Comparison of ENCODE assay signal across 13 mouse cellular contexts in genomic region chr3:95931471-95931870, GRCm38 (mm10). TPM values are rescaled to one million over a fixed set of nuclear protein-coding genes. Genes with fewer than 3 reads are reported as not detected.
A peak's percentile ranks its signal among the peaks of the same experiment; 100 is the strongest.
DNase-seq lines count a peak whose midpoint lies in the region; ATAC-seq lines count a peak whose summit lies in the region.
"Had no signal": no experiment of that assay in that cellular context is flagged by ENCODE, and none has a peak within 500 bp of the region (broad histone marks: within the 10 kb centered on the region; RNA-seq: fewer than 3 reads in every experiment).

No protein-coding gene starts in this region.

- ATAC-seq in heart, embryonic 14.5 days (ENCODE audit: insufficient number of reproducible peaks, insufficient read depth, low FRiP score, low read depth): no peak
- no peak for ATAC-seq in midbrain, embryonic 11.5 days (ENCODE audit: low FRiP score)
- no peak for ATAC-seq in midbrain, embryonic 14.5 days (ENCODE audit: low FRiP score, low TSS enrichment)
- ATAC-seq in forebrain, embryonic 15.5 days (replicated peaks): no peak
- ATAC-seq in liver, embryonic 16.5 days (ENCODE audit: low read depth): no peak
- ATAC-seq: hindbrain, postnatal 0 days had no signal

- H3K9ac ChIP-seq in heart, embryonic 14.5 days (ENCODE audit: low read length): 0 out of 2 replicates have a peak overlapping the region, but pooled peaks have one; percentile 11
- 0 out of 2 replicates have a peak overlapping the region, but pooled peaks have one; percentile 1 for H3K9ac ChIP-seq in midbrain, embryonic 11.5 days (ENCODE audit: low read length)
- H3K9ac ChIP-seq in midbrain, embryonic 14.5 days (replicated peaks; ENCODE audit: low read length): no peak overlapping the region
- no peak overlapping the region for H3K9ac ChIP-seq in forebrain, embryonic 15.5 days (replicated peaks)
- no peak overlapping the region; the same call in 1 of the 2 replicates for H3K9ac ChIP-seq in liver, embryonic 16.5 days (ENCODE audit: low read depth, low read length)

- no peak overlapping the region for H3K4me3 ChIP-seq in heart, embryonic 14.5 days (ENCODE audit: control insufficient read depth in 1 of 2, insufficient read depth in 1 of 2, low read depth in 1 of 2, low read length in 2 of 2)
- H3K4me3 ChIP-seq in midbrain, embryonic 11.5 days (ENCODE audit: low read depth, low read length): no peak overlapping the region
- H3K4me3 ChIP-seq in midbrain, embryonic 14.5 days (replicated peaks; ENCODE audit: low read depth, low read length): no peak overlapping the region
- H3K4me3 ChIP-seq in forebrain, embryonic 15.5 days: no peak overlapping the region
- peak overlapping the region; percentile 94; the same call in 1 of the 2 replicates for H3K4me3 ChIP-seq in liver, embryonic 16.5 days (ENCODE audit: low read depth, low read length)

- H3K4me1 ChIP-seq in heart, embryonic 14.5 days (ENCODE audit: control insufficient read depth in 2 of 2, insufficient read depth in 2 of 2, low read length in 2 of 2): peaks cover 3 to 9% of the 10 kb centered on the region in 2 experiments; a peak in 3 of 4 replicates
- H3K4me1 ChIP-seq in midbrain, embryonic 11.5 days (ENCODE audit: control insufficient read depth, insufficient read depth, low read length): peaks cover 7% of the 10 kb centered on the region; the same call in 1 of the 2 replicates
- peaks cover 10% of the 10 kb centered on the region for H3K4me1 ChIP-seq in midbrain, embryonic 14.5 days (ENCODE audit: control insufficient read depth, insufficient read depth, low read length)
- H3K4me1 ChIP-seq in forebrain, embryonic 15.5 days: peaks cover 22% of the 10 kb centered on the region
- peaks cover 26% of the 10 kb centered on the region for H3K4me1 ChIP-seq in liver, embryonic 16.5 days (ENCODE audit: control insufficient read depth, low read depth, low read length)

- peak overlapping the region; percentile 65; the same call in 1 of the 2 replicates for H3K4me2 ChIP-seq in heart, embryonic 14.5 days (ENCODE audit: low read length)
- no peak overlapping the region; the same call in 1 of the 2 replicates for H3K4me2 ChIP-seq in midbrain, embryonic 11.5 days
- H3K4me2 ChIP-seq in midbrain, embryonic 14.5 days (ENCODE audit: low read length): no peak overlapping the region
- H3K4me2 ChIP-seq in forebrain, embryonic 15.5 days (replicated peaks): 0 out of 2 replicates have a peak overlapping the region, but pooled peaks have one; percentile 61
- H3K4me2 ChIP-seq in liver, embryonic 16.5 days (ENCODE audit: low read depth, low read length): peak overlapping the region; percentile 74

- H3K27me3 ChIP-seq in heart, embryonic 14.5 days (ENCODE audit: control insufficient read depth, insufficient read depth, low read length): no peaks in the 10 kb centered on the region
- no peaks in the 10 kb centered on the region for H3K27me3 ChIP-seq in midbrain, embryonic 11.5 days (ENCODE audit: control insufficient read depth, insufficient read depth, low read length)
- no peaks in the 10 kb centered on the region for H3K27me3 ChIP-seq in midbrain, embryonic 14.5 days (ENCODE audit: control insufficient read depth, insufficient read depth, low read length)
- no peaks in the 10 kb centered on the region for H3K27me3 ChIP-seq in forebrain, embryonic 15.5 days
- no peaks in the 10 kb centered on the region for H3K27me3 ChIP-seq in liver, embryonic 16.5 days (ENCODE audit: control insufficient read depth, insufficient read depth, low read depth, low read length)

- DNase-seq in heart, postnatal 36 days: no peak
- no peak for DNase-seq in midbrain, embryonic 11.5 days (ENCODE audit: low spot score, missing footprints)
- no peak for DNase-seq in midbrain, embryonic 14.5 days
- DNase-seq in gastrocnemius, adult 18-20 months (ENCODE audit: low spot score): no peak
- no peak for DNase-seq in ovary, postnatal 36 days (ENCODE audit: low spot score)
- DNase-seq: adrenal gland, postnatal 10 days; cerebellum, postnatal 36 days had no signal

- intact Hi-C loops in heart, postnatal 36 days (cut with DNase I): loop anchor here (2.0 kb wide), 1 partner anchor 17 kb away; no protein-coding TSS in a partner anchor

- 91% methylated on average over 1 of the region's 1 CpGs for WGBS in heart, embryonic 14.5 days
- 89% methylated on average over 1 of the region's 1 CpGs for WGBS in midbrain, embryonic 11.5 days
- 87% methylated on average over 1 of the region's 1 CpGs for WGBS in midbrain, embryonic 14.5 days
- WGBS in forebrain, embryonic 15.5 days: 80% methylated on average over 1 of the region's 1 CpGs
- 78% methylated on average over 1 of the region's 1 CpGs for WGBS in liver, embryonic 16.5 days (ENCODE audit: insufficient replicate concordance)

- no peaks in the 10 kb centered on the region for H3K9me3 ChIP-seq in heart, embryonic 14.5 days (ENCODE audit: control insufficient read depth, low read length)
- H3K9me3 ChIP-seq in midbrain, embryonic 11.5 days (ENCODE audit: control insufficient read depth, low read length): no peaks in the 10 kb centered on the region
- H3K9me3 ChIP-seq in midbrain, embryonic 14.5 days (ENCODE audit: control insufficient read depth, low read length): no peaks in the 10 kb centered on the region
- H3K9me3 ChIP-seq in forebrain, embryonic 15.5 days: no peaks in the 10 kb centered on the region
- H3K9me3 ChIP-seq in liver, embryonic 16.5 days (replicated peaks; ENCODE audit: control insufficient read depth, low read length): no peaks in the 10 kb centered on the region

- H3K36me3 ChIP-seq in heart, embryonic 14.5 days (ENCODE audit: control insufficient read depth, insufficient read depth, low read length): peaks cover 26% of the 10 kb centered on the region
- H3K36me3 ChIP-seq in midbrain, embryonic 11.5 days (ENCODE audit: control insufficient read depth, insufficient read depth, low read length): peaks cover 17% of the 10 kb centered on the region
- peaks cover 18% of the 10 kb centered on the region for H3K36me3 ChIP-seq in midbrain, embryonic 14.5 days (ENCODE audit: control insufficient read depth, insufficient read depth, low read length)
- peaks cover 19% of the 10 kb centered on the region for H3K36me3 ChIP-seq in forebrain, embryonic 15.5 days
- peaks cover 24% of the 10 kb centered on the region for H3K36me3 ChIP-seq in liver, embryonic 16.5 days (ENCODE audit: control insufficient read depth, insufficient read depth)

- no peak overlapping the region for H3K27ac ChIP-seq in heart, embryonic 14.5 days (replicated peaks in 1 of 2; ENCODE audit: control insufficient read depth in 1 of 2, insufficient read depth in 1 of 2, low read depth in 2 of 2, low read length in 2 of 2)
- no peak overlapping the region for H3K27ac ChIP-seq in midbrain, embryonic 11.5 days (ENCODE audit: low read depth, low read length)
- no peak overlapping the region for H3K27ac ChIP-seq in midbrain, embryonic 14.5 days (replicated peaks; ENCODE audit: low read depth, low read length)
- H3K27ac ChIP-seq in forebrain, embryonic 15.5 days (replicated peaks): no peak overlapping the region
- no peak overlapping the region for H3K27ac ChIP-seq in liver, embryonic 16.5 days (ENCODE audit: low read length)
- H3K27ac ChIP-seq: hindbrain, postnatal 0 days; kidney, postnatal 0 days; macrophage had no signal

RNA-seq across cellular contexts. Expression of gene Anp32e, which starts 2.4 kb away (rescaled TPM):
- 58.3 and 65.3 TPM in 2 replicates for polyA plus RNA-seq in heart, embryonic 14.5 days (2014; fragmentation: Nextera tagmentation; extraction: Ambion mirVana)
- total RNA-seq in heart, postnatal 36 days (2021): 10 to 100 TPM; 82.7 to 85.9 TPM
- polyA plus RNA-seq in midbrain, embryonic 11.5 days (2014; fragmentation: Nextera tagmentation; extraction: Ambion mirVana): 149 and 151 TPM in 2 replicates
- polyA plus RNA-seq in midbrain, embryonic 14.5 days (2014; fragmentation: Nextera tagmentation; extraction: Ambion mirVana): 45.4 and 50.1 TPM in 2 replicates
- 196 and 207 TPM in 2 replicates for polyA plus RNA-seq in forebrain, embryonic 15.5 days (2015; fragmentation: Nextera tagmentation; extraction: Ambion mirVana)
- polyA plus RNA-seq in liver, embryonic 16.5 days (2015; fragmentation: Nextera tagmentation; extraction: Ambion mirVana): 118 and 125 TPM in 2 replicates
- total RNA-seq in gastrocnemius, adult 18-20 months (2021): 10 to 100 TPM; 75.9 to 97.2 TPM

RNA-seq across cellular contexts. Expression of gene Car14, which starts 27.0 kb away (rescaled TPM):
- 45.5 and 49.7 TPM in 2 replicates for polyA plus RNA-seq in heart, embryonic 14.5 days (2014; fragmentation: Nextera tagmentation; extraction: Ambion mirVana)
- total RNA-seq in heart, postnatal 36 days (2021): 100 to 1,000 TPM; 152 to 202 TPM
- polyA plus RNA-seq in midbrain, embryonic 11.5 days (2014; fragmentation: Nextera tagmentation; extraction: Ambion mirVana): 32.1 and 33.4 TPM in 2 replicates
- polyA plus RNA-seq in midbrain, embryonic 14.5 days (2014; fragmentation: Nextera tagmentation; extraction: Ambion mirVana): 2.1 and 8.6 TPM in 2 replicates
- 10.5 and 14.0 TPM in 2 replicates for polyA plus RNA-seq in forebrain, embryonic 15.5 days (2015; fragmentation: Nextera tagmentation; extraction: Ambion mirVana)
- 14.6 and 15.4 TPM in 2 replicates for polyA plus RNA-seq in liver, embryonic 16.5 days (2015; fragmentation: Nextera tagmentation; extraction: Ambion mirVana)
- 10 to 100 TPM; 54.2 to 76.9 TPM for total RNA-seq in gastrocnemius, adult 18-20 months (2021)
- polyA plus RNA-seq: macrophage had no signal

RNA-seq across cellular contexts. Expression of gene Aph1a, which starts 37.7 kb away (rescaled TPM):
- polyA plus RNA-seq in heart, embryonic 14.5 days (2014; fragmentation: Nextera tagmentation; extraction: Ambion mirVana): 38.4 and 48.0 TPM in 2 replicates
- total RNA-seq in heart, postnatal 36 days (2021): 100 to 1,000 TPM; 114 to 122 TPM
- 32.5 and 34.3 TPM in 2 replicates for polyA plus RNA-seq in midbrain, embryonic 11.5 days (2014; fragmentation: Nextera tagmentation; extraction: Ambion mirVana)
- 34.7 and 68.9 TPM in 2 replicates for polyA plus RNA-seq in midbrain, embryonic 14.5 days (2014; fragmentation: Nextera tagmentation; extraction: Ambion mirVana)
- polyA plus RNA-seq in forebrain, embryonic 15.5 days (2015; fragmentation: Nextera tagmentation; extraction: Ambion mirVana): 31.3 and 39.8 TPM in 2 replicates
- polyA plus RNA-seq in liver, embryonic 16.5 days (2015; fragmentation: Nextera tagmentation; extraction: Ambion mirVana): 10.9 and 12.6 TPM in 2 replicates
- total RNA-seq in gastrocnemius, adult 18-20 months (2021): 10 to 100 TPM; 41.0 to 50.4 TPM

RNA-seq across cellular contexts. Expression of gene BC028528, which starts 39.7 kb away (rescaled TPM):
- polyA plus RNA-seq in heart, embryonic 14.5 days (2014; fragmentation: Nextera tagmentation; extraction: Ambion mirVana): 45.1 and 51.7 TPM in 2 replicates
- 10 to 100 TPM; 11.4 to 11.7 TPM for total RNA-seq in heart, postnatal 36 days (2021)
- 8.5 and 8.9 TPM in 2 replicates for polyA plus RNA-seq in midbrain, embryonic 11.5 days (2014; fragmentation: Nextera tagmentation; extraction: Ambion mirVana)
- polyA plus RNA-seq in midbrain, embryonic 14.5 days (2014; fragmentation: Nextera tagmentation; extraction: Ambion mirVana): 11.1 and 14.9 TPM in 2 replicates
- polyA plus RNA-seq in forebrain, embryonic 15.5 days (2015; fragmentation: Nextera tagmentation; extraction: Ambion mirVana): 12.7 and 14.7 TPM in 2 replicates
- 5.5 and 6.8 TPM in 2 replicates for polyA plus RNA-seq in liver, embryonic 16.5 days (2015; fragmentation: Nextera tagmentation; extraction: Ambion mirVana)
- 1 to 10 TPM; 1.7 to 2.2 TPM for total RNA-seq in gastrocnemius, adult 18-20 months (2021)

RNA-seq across cellular contexts. Expression of gene Ciart, which starts 49.4 kb away (rescaled TPM):
- 3.1 and 3.9 TPM in 2 replicates for polyA plus RNA-seq in heart, embryonic 14.5 days (2014; fragmentation: Nextera tagmentation; extraction: Ambion mirVana)
- total RNA-seq in heart, postnatal 36 days (2021): 10 to 100 TPM in 1 of 2 experiments, 1 to 10 TPM in 1; 4.5 to 20.1 TPM
- polyA plus RNA-seq in midbrain, embryonic 11.5 days (2014; fragmentation: Nextera tagmentation; extraction: Ambion mirVana): 4.5 and 4.6 TPM in 2 replicates
- polyA plus RNA-seq in midbrain, embryonic 14.5 days (2014; fragmentation: Nextera tagmentation; extraction: Ambion mirVana): 3.1 and 3.9 TPM in 2 replicates
- 4.3 TPM in 2 replicates for polyA plus RNA-seq in forebrain, embryonic 15.5 days (2015; fragmentation: Nextera tagmentation; extraction: Ambion mirVana)
- polyA plus RNA-seq in liver, embryonic 16.5 days (2015; fragmentation: Nextera tagmentation; extraction: Ambion mirVana): 0.78 and 1.1 TPM in 2 replicates
- 1 to 10 TPM; 3.5 to 6.3 TPM for total RNA-seq in gastrocnemius, adult 18-20 months (2021)

Comparison
In these comparisons a context has a peak if more than half of its experiments do, and no peak if none do; other contexts are left out.
1. H3K9ac ChIP-seq: peak in heart, embryonic 14.5 days (single experiment) and midbrain, embryonic 11.5 days (single experiment); none in midbrain, embryonic 14.5 days (single experiment), forebrain, embryonic 15.5 days (single experiment) and liver, embryonic 16.5 days (single experiment).
2. H3K4me2 ChIP-seq: peak in heart, embryonic 14.5 days (single experiment), forebrain, embryonic 15.5 days (single experiment) and liver, embryonic 16.5 days (single experiment); none in midbrain, embryonic 11.5 days (single experiment) and midbrain, embryonic 14.5 days (single experiment).